Mouse (Mus musculus) limb, embryonic 12.5 days (tissue): Measurements from ENCODE around the gene Itgb8. TPM values are rescaled to one million over a fixed set of nuclear protein-coding genes. Genes with fewer than 3 reads are reported as not detected.

Experiments used
- ATAC-seq: fragments of 200-750 bp; cut with Nextera tagmentation; 2 replicates; pipeline ENCODE4 v1.8.0; 2017; ENCODE audit warnings: low read depth, moderate TSS enrichment; ENCODE audit not compliant: insufficient number of reproducible peaks, insufficient read depth, low FRiP score, low TSS enrichment
- H3K27ac ChIP-seq: fragments of 300-500 bp; sonication (generic); 2 replicates; pipeline ENCODE4 v1.5.1; 2016; ENCODE audit warnings: mild to moderate bottlenecking, moderate library complexity
- H3K27me3 ChIP-seq: fragments of 300-500 bp; sonication (generic); 2 replicates; pipeline ENCODE4 v1.6.1; 2016; ENCODE audit warnings: mild to moderate bottlenecking, moderate library complexity
- H3K36me3 ChIP-seq: fragments of 300-500 bp; sonication (generic); 2 replicates; pipeline ENCODE4 v1.6.1; 2016; ENCODE audit warnings: mild to moderate bottlenecking, moderate library complexity
- H3K4me1 ChIP-seq: fragments of 300-500 bp; sonication (generic); replicated peaks from 2 replicates; pipeline ENCODE4 v1.6.1; 2016
- H3K4me2 ChIP-seq: fragments of 300-500 bp; sonication (generic); 2 replicates; pipeline ENCODE4 v1.6.1; 2016; ENCODE audit warnings: mild to moderate bottlenecking, moderate library complexity
- H3K4me3 ChIP-seq: fragments of 300-500 bp; sonication (generic); replicated peaks from 2 replicates; pipeline ENCODE4 v1.5.1; 2016; ENCODE audit warnings: mild to moderate bottlenecking
- H3K9ac ChIP-seq: fragments of 300-500 bp; sonication (generic); replicated peaks from 2 replicates; pipeline ENCODE4 v1.6.1; 2016; ENCODE audit warnings: mild to moderate bottlenecking, moderate library complexity
- H3K9me3 ChIP-seq: fragments of 300-500 bp; sonication (generic); 2 replicates; pipeline ENCODE4 v1.6.1; 2016; ENCODE audit warnings: mild to moderate bottlenecking, moderate library complexity
- WGBS: fragments of 180-500 bp; shearing (Covaris S2); methylation state at CpG from one replicate; pipeline ENCODE4 v1.1.7; 2016; 5-methylcytosine and 5-hydroxymethylcytosine counted together
- polyA plus RNA-seq: library from polyadenylated mRNA; unstranded; fragments of >200 nt; fragmentation: Nextera tagmentation; extraction: Ambion mirVana; gene quantifications from 2 replicates; pipeline ENCODE4 v1.2.1, GENCODE M21; 2016

Gene Itgb8
- polyA plus RNA-seq, 1 experiment from 2014 or later = 5.7 TPM

- Histone ChIP-seq H3K4me2 (no peak overlapping the region), H3K4me1 (peaks cover 16% of the 10 kb centered on the region), H3K27ac (no peak overlapping the region), H3K9ac (no peak overlapping the region), H3K27me3 (no peaks in the 10 kb centered on the region), H3K9me3 (no peaks in the 10 kb centered on the region), H3K4me3 (no peak overlapping the region), H3K36me3 (peaks cover 3% of the 10 kb centered on the region; the same call in 1 of the 2 replicates)
- ATAC-seq = no peak
- WGBS = 89% methylated on average over 2 of the region's 2 CpGs
These were observed 6.8 kb downstream of the Itgb8 start for GRCm38 (mm10) chr12:119231831-119232230.

DNA sequence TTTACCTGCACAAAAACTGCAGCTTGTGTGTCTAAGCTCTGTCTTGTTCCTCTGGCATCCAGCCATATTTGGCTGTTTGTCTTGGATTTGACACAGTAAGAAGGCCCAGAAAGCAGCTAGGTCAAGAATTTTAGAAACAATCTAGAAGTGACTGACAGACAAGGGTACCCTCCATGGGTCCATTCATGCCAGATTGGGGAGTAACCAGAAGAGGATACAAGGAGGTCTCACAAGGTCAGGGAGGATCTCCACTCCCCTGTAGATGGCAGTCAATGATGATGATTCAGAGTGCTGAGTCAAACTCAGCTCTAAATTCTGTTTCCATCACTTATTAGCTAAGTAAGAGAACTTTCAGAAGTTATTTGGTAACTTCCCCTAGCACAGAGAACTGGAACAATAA, 8.2 kb downstream of the Itgb8 start:
- no peak for ATAC-seq
- H3K27me3 ChIP-seq = no peaks in the 10 kb centered on the region
- no peaks in the 10 kb centered on the region for H3K9me3 ChIP-seq
- peaks cover 3% of the 10 kb centered on the region; the same call in 1 of the 2 replicates for H3K36me3 ChIP-seq
- H3K4me1 ChIP-seq = peaks cover 10% of the 10 kb centered on the region
- H3K4me2 ChIP-seq = no peak overlapping the region
- H3K27ac ChIP-seq = no peak overlapping the region
- H3K9ac ChIP-seq = no peak overlapping the region
- no peak overlapping the region for H3K4me3 ChIP-seq

- H3K9ac ChIP-seq = no peak overlapping the region
- H3K4me1 ChIP-seq = peaks cover 6% of the 10 kb centered on the region
- no peak overlapping the region for H3K4me2 ChIP-seq
- no peak overlapping the region for H3K4me3 ChIP-seq
- WGBS = 78% methylated on average over 2 of the region's 2 CpGs
- H3K36me3 ChIP-seq = peaks cover 3% of the 10 kb centered on the region; the same call in 1 of the 2 replicates
- ATAC-seq = no peak
- no peaks in the 10 kb centered on the region for H3K9me3 ChIP-seq
- no peak overlapping the region for H3K27ac ChIP-seq
- no peaks in the 10 kb centered on the region for H3K27me3 ChIP-seq
These were observed 9.0 kb downstream of the Itgb8 start for GRCm38 (mm10) chr12:119229601-119230000.

DNA sequence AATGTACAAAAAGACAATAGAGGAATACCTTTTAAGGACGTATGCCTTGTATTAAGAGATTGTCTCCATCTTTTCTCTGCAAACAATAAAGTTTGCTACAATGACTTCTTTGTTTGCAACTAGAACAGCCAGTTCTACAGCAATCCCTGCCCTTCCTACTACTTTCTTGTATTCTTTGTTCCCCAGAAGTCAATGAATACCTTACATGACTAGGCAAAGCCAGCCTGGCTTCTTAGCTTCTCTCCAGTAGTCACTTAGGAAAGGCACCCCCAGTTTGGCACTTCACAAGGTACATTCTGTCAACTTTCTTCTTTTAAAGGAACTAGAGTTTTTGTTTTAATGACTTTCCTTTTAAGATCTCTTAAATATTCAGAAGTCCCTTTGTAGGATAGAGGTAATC, 10.7 kb downstream of the Itgb8 start:
- H3K9ac ChIP-seq = no peak overlapping the region
- 0 out of 2 replicates have a peak, but pooled peaks cover 5% of the 10 kb centered on the region for H3K4me1 ChIP-seq
- H3K4me2 ChIP-seq = no peak overlapping the region
- ATAC-seq = no peak
- H3K9me3 ChIP-seq = no peaks in the 10 kb centered on the region
- no peak overlapping the region for H3K27ac ChIP-seq
- 75% methylated on average over 1 of the region's 1 CpGs for WGBS
- H3K36me3 ChIP-seq = peaks cover 3% of the 10 kb centered on the region; the same call in 1 of the 2 replicates
- no peaks in the 10 kb centered on the region for H3K27me3 ChIP-seq
- H3K4me3 ChIP-seq = no peak overlapping the region

- Histone ChIP-seq H3K27ac (no peak overlapping the region), H3K9ac (no peak overlapping the region), H3K36me3 (peaks cover 3% of the 10 kb centered on the region; the same call in 1 of the 2 replicates), H3K9me3 (no peaks in the 10 kb centered on the region), H3K4me3 (no peak overlapping the region), H3K4me1 (no peaks in the 10 kb centered on the region; the same call in 1 of the 2 replicates), H3K27me3 (no peaks in the 10 kb centered on the region), H3K4me2 (no peak overlapping the region)
- ATAC-seq = no peak
These were observed 13.9 kb downstream of the Itgb8 start for GRCm38 (mm10) chr12:119224699-119225098.

DNA sequence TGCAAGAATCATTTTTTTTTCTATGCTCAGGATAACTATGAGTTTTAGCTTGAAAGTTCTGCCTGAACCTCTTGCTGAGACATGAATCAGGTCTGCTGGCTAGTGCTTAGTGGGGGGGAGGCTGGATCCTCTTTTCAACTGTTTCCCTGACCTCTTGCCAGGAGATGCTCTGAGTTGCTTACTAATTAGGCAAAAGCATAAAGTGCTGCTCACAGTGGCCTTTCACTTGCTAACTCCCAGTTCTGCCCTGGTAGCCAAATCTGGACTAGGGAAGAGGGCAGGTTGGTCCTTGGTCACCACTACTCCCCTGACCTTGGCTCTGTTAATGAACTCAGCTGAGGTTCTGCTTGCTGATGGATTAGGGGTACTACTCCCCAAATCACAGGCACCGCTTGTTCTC, 19.2 kb downstream of the Itgb8 start:
- 86% methylated on average over 1 of the region's 1 CpGs for WGBS
- Histone ChIP-seq H3K4me1 (peaks cover 14% of the 10 kb centered on the region), H3K4me3 (no peak overlapping the region), H3K27me3 (no peaks in the 10 kb centered on the region), H3K9me3 (no peaks in the 10 kb centered on the region), H3K36me3 (no peaks in the 10 kb centered on the region), H3K9ac (no peak overlapping the region), H3K4me2 (no peak overlapping the region), H3K27ac (no peak overlapping the region)
- ATAC-seq = no peak

DNA sequence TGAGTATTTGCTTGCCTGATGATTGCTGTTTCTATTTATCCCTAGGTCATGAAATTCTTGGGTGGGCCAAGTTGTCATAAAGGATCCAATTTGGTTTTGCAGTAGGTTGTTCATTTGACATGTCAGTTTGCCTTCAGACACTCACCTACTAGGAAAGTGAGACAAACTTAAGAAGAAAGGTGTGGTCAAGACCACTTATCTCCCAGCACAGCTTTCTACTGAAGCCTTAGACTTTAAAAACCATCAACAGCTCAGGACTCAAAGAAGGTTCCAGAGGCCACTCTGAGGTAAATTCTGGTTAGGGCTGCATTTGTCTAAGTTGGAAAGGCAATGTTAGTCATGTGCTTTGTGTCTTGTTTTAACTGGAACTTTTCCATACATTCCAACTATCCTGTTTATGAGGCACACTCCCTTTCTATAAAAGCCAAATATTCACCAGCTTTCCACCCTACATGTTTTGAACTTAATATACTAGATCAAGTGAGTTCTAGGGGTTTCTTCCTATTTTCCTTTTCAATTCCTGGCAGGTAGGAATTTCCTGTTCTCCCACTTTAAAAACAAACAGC, 20.8 kb downstream of the Itgb8 start:
- ATAC-seq = no peak
- H3K4me3 ChIP-seq = no peak overlapping the region
- H3K9ac ChIP-seq = no peak overlapping the region
- no peaks in the 10 kb centered on the region for H3K27me3 ChIP-seq
- H3K4me1 ChIP-seq = peaks cover 14% of the 10 kb centered on the region
- 0 out of 2 replicates have a peak overlapping the region, but pooled peaks have one; percentile 30 for H3K27ac ChIP-seq
- no peaks in the 10 kb centered on the region for H3K9me3 ChIP-seq
- no peaks in the 10 kb centered on the region for H3K36me3 ChIP-seq
- no peak overlapping the region for H3K4me2 ChIP-seq

DNA sequence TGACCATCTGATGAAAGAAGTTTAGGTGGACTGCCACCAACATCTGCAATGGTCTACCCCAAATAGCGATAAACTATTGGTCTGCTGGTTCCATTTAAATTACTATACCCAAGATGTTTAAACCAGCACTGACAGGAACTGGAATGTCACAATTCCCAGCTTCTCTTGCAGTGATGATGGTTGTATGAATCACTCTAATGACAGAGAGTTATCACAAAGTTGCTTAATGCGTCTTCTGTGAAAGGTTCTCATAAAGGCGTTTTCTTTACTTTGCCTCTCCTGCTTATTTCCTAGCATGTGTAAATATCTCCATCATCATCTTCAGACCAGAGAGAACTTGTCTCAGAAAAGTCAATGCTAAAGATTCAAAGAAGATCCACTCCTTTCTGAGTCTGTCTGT, 23.4 kb downstream of the Itgb8 start:
- 94% methylated on average over 3 of the region's 3 CpGs for WGBS
- Histone ChIP-seq H3K4me2 (no peak overlapping the region), H3K9me3 (no peaks in the 10 kb centered on the region), H3K27ac (no peak overlapping the region), H3K9ac (no peak overlapping the region), H3K36me3 (no peaks in the 10 kb centered on the region), H3K27me3 (no peaks in the 10 kb centered on the region), H3K4me3 (no peak overlapping the region), H3K4me1 (peaks cover 14% of the 10 kb centered on the region)
- ATAC-seq = no peak

DNA sequence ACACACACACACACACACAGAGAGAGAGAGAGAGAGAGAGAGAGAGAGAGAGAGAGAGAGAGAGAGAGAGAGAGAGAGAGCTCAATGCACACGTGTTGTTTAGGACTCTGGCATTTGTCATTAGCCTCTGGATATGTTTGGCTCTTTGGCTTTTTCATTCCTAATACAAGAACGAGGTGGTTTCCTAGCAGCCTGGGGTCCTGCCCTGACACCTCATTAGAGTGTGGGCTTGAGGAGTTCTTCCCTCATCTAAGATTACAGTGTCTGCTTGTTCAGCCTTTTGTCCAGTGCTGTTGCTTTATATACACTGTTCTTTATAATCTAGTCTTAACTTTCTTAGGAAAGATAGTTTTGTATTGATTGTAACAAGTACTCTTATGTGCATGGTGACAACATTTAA, 27.1 kb downstream of the Itgb8 start:
- no peaks in the 10 kb centered on the region for H3K27me3 ChIP-seq
- no peaks in the 10 kb centered on the region; the same call in 1 of the 2 replicates for H3K4me1 ChIP-seq
- 15% methylated on average over 2 of the region's 2 CpGs for WGBS
- H3K9me3 ChIP-seq = no peaks in the 10 kb centered on the region
- 0 out of 2 replicates have a peak, but pooled peaks cover 3% of the 10 kb centered on the region for H3K36me3 ChIP-seq
- no peak for ATAC-seq
- H3K9ac ChIP-seq = no peak overlapping the region
- H3K27ac ChIP-seq = no peak overlapping the region
- H3K4me2 ChIP-seq = no peak overlapping the region
- H3K4me3 ChIP-seq = no peak overlapping the region

GRCm38 (mm10) chr12:119210590-119210989, 28.0 kb downstream of the Itgb8 start:
- Histone ChIP-seq H3K9ac (no peak overlapping the region), H3K9me3 (no peaks in the 10 kb centered on the region), H3K4me1 (no peaks in the 10 kb centered on the region; the same call in 1 of the 2 replicates), H3K4me2 (no peak overlapping the region), H3K27me3 (no peaks in the 10 kb centered on the region), H3K36me3 (0 out of 2 replicates have a peak, but pooled peaks cover 6% of the 10 kb centered on the region), H3K27ac (no peak overlapping the region), H3K4me3 (no peak overlapping the region)
- WGBS = 80% methylated on average over 2 of the region's 2 CpGs
- ATAC-seq = no peak

- Histone ChIP-seq H3K9me3 (no peaks in the 10 kb centered on the region), H3K36me3 (0 out of 2 replicates have a peak, but pooled peaks cover 6% of the 10 kb centered on the region), H3K9ac (no peak overlapping the region), H3K27me3 (no peaks in the 10 kb centered on the region), H3K4me1 (no peaks in the 10 kb centered on the region; the same call in 1 of the 2 replicates), H3K4me3 (no peak overlapping the region), H3K4me2 (no peak overlapping the region), H3K27ac (no peak overlapping the region)
- ATAC-seq = no peak
- WGBS = 100% methylated on average over 1 of the region's 1 CpGs
These were observed 28.6 kb downstream of the Itgb8 start for GRCm38 (mm10) chr12:119210073-119210425.
